Mouse (Mus musculus) forebrain, embryonic 11.5 days (tissue): ENCODE measurements at regions not wholly inside any gene's neighbourhood (a gene's known extent, or its start where the extent isn't known, plus 50 kb on each side); places are given as distances from the start of the nearest gene placed in this dataset.
A peak's percentile ranks its signal among the peaks of the same experiment; 100 is the strongest.
"Not testable (repeated sequence)": the region's sequence is repeated elsewhere in the genome, so short reads cannot be mapped to it uniquely, and the experiment has no call there.

ENCODE experiments used
- ATAC-seq: fragments of 200-750 bp; cut with Nextera tagmentation; replicated peaks from 2 replicates; pipeline ENCODE4 v1.8.0; 2017; ENCODE audit warnings: moderate TSS enrichment; ENCODE audit not compliant: low FRiP score
- DNase-seq: peaks from one replicate; pipeline ENCODE4 v3.0.0-alpha.2; 2017; ENCODE audit warnings: low spot score
- H3K27ac ChIP-seq: fragments of 300-500 bp; sonication (generic); 2 replicates; pipeline ENCODE4 v1.5.1; 2014; ENCODE audit warnings: low read depth, low read length
- H3K27me3 ChIP-seq: fragments of 300-500 bp; sonication (generic); 2 replicates; pipeline ENCODE4 v1.6.1; 2014; ENCODE audit warnings: mild to moderate bottlenecking, low read length, mixed read lengths; ENCODE audit not compliant: control insufficient read depth, insufficient read depth
- H3K36me3 ChIP-seq: fragments of 300-500 bp; sonication (generic); 2 replicates; pipeline ENCODE4 v1.6.1; 2014; ENCODE audit warnings: mild to moderate bottlenecking, low read length, moderate library complexity, mixed read lengths; ENCODE audit not compliant: control insufficient read depth, insufficient read depth
- H3K4me1 ChIP-seq: fragments of 300-500 bp; sonication (generic); replicated peaks from 2 replicates; pipeline ENCODE4 v1.6.1; 2014; ENCODE audit warnings: low read length, mixed read lengths; ENCODE audit not compliant: control insufficient read depth, insufficient read depth
- H3K4me2 ChIP-seq: fragments of 300-500 bp; sonication (generic); 2 replicates; pipeline ENCODE4 v1.6.1; 2014; ENCODE audit warnings: low read depth, mild to moderate bottlenecking, low read length, moderate library complexity, mixed read lengths; ENCODE audit not compliant: severe bottlenecking
- H3K4me3 ChIP-seq: fragments of 300-500 bp; sonication (generic); 2 replicates; pipeline ENCODE4 v1.5.1; 2014; ENCODE audit warnings: low read depth, low read length
- H3K9ac ChIP-seq: fragments of 300-500 bp; sonication (generic); 2 replicates; pipeline ENCODE4 v1.6.1; 2014; ENCODE audit warnings: low read length
- H3K9me3 ChIP-seq: fragments of 300-500 bp; sonication (generic); 2 replicates; pipeline ENCODE4 v1.6.1; 2016; ENCODE audit warnings: low read length, mixed read lengths; ENCODE audit not compliant: control insufficient read depth
- WGBS: fragments of 180-500 bp; shearing (Covaris S2); extraction: QIAGEN DNeasy Blood & Tissue Kit; methylation state at CpG from one replicate; pipeline ENCODE4 v1.1.7; 2014; 5-methylcytosine and 5-hydroxymethylcytosine counted together

GRCm38 (mm10) chr8:100101957-100102356, 685.7 kb upstream of the Cdh8 start:
- DNase-seq (no peak), ATAC-seq (no peak)
- no peak overlapping the region for H3K4me3 ChIP-seq
- no peaks in the 10 kb centered on the region for H3K36me3 ChIP-seq
- H3K4me2 ChIP-seq = no peak overlapping the region
- no peak overlapping the region for H3K9ac ChIP-seq
- H3K4me1 ChIP-seq = no peaks in the 10 kb centered on the region
- 73% methylated on average over 2 of the region's 2 CpGs for WGBS
- H3K27me3 ChIP-seq = no peaks in the 10 kb centered on the region
- H3K9me3 ChIP-seq = no peaks in the 10 kb centered on the region
- no peak overlapping the region for H3K27ac ChIP-seq

GRCm38 (mm10) chr8:100072059-100072729, 655.9 kb upstream of the Cdh8 start:
- no peak overlapping the region for H3K27ac ChIP-seq
- H3K9ac ChIP-seq = no peak overlapping the region
- no peak for ATAC-seq
- no peak overlapping the region for H3K4me3 ChIP-seq
- no peak overlapping the region for H3K4me2 ChIP-seq
- 89% methylated on average over 5 of the region's 5 CpGs for WGBS
- DNase-seq = no peak
- H3K27me3 ChIP-seq = no peaks in the 10 kb centered on the region
- no peaks in the 10 kb centered on the region for H3K36me3 ChIP-seq
- H3K9me3 ChIP-seq = no peaks in the 10 kb centered on the region
- H3K4me1 ChIP-seq = no peaks in the 10 kb centered on the region

GRCm38 (mm10) chr8:100069761-100070160, 653.5 kb upstream of the Cdh8 start:
- H3K36me3 ChIP-seq = no peaks in the 10 kb centered on the region
- no peaks in the 10 kb centered on the region for H3K9me3 ChIP-seq
- no peak for DNase-seq
- WGBS = 81% methylated on average over 1 of the region's 1 CpGs
- H3K4me2 ChIP-seq = no peak overlapping the region
- no peaks in the 10 kb centered on the region for H3K27me3 ChIP-seq
- no peaks in the 10 kb centered on the region for H3K4me1 ChIP-seq
- no peak overlapping the region for H3K9ac ChIP-seq
- H3K27ac ChIP-seq = no peak overlapping the region
- no peak overlapping the region for H3K4me3 ChIP-seq
- no peak for ATAC-seq

GRCm38 (mm10) chr8:100038931-100039330, 622.7 kb upstream of the Cdh8 start:
- 81% methylated on average over 5 of the region's 5 CpGs for WGBS
- no peak overlapping the region for H3K9ac ChIP-seq

GRCm38 (mm10) chr8:100034474-100034873, 618.2 kb upstream of the Cdh8 start:
- Histone ChIP-seq H3K27ac (no peak overlapping the region), H3K9me3 (no peaks in the 10 kb centered on the region), H3K4me3 (no peak overlapping the region), H3K4me1 (no peaks in the 10 kb centered on the region), H3K36me3 (no peaks in the 10 kb centered on the region), H3K4me2 (no peak overlapping the region), H3K27me3 (no peaks in the 10 kb centered on the region), H3K9ac (no peak overlapping the region)
- DNase-seq = no peak
- 79% methylated on average over 4 of the region's 4 CpGs for WGBS
- no peak for ATAC-seq

More at GRCm38 (mm10) chr8:100038931-100039330, 622.7 kb upstream of the Cdh8 start:
- H3K4me3 ChIP-seq = no peak overlapping the region
- no peaks in the 10 kb centered on the region for H3K36me3 ChIP-seq
- H3K9me3 ChIP-seq = no peaks in the 10 kb centered on the region
- H3K27ac ChIP-seq = no peak overlapping the region
- no peaks in the 10 kb centered on the region for H3K27me3 ChIP-seq
- no peak for ATAC-seq
- H3K4me2 ChIP-seq = no peak overlapping the region
- no peak for DNase-seq
- H3K4me1 ChIP-seq = no peaks in the 10 kb centered on the region

- peak; percentile 39; the same call in 1 of the 2 replicates for ATAC-seq
- not testable (repeated sequence) for H3K36me3 ChIP-seq, H3K27ac ChIP-seq, H3K27me3 ChIP-seq, H3K4me3 ChIP-seq, H3K4me1 ChIP-seq, H3K9me3 ChIP-seq, H3K4me2 ChIP-seq, DNase-seq, H3K9ac ChIP-seq
- 96% methylated on average over 18 of the region's 23 CpGs for WGBS
These were observed 614.1 kb upstream of the Cdh8 start for GRCm38 (mm10) chr8:100030358-100030757.

- Histone ChIP-seq H3K4me3 (no peak overlapping the region), H3K9me3 (no peaks in the 10 kb centered on the region), H3K27me3 (no peaks in the 10 kb centered on the region), H3K36me3 (no peaks in the 10 kb centered on the region), H3K27ac (no peak overlapping the region), H3K4me2 (no peak overlapping the region), H3K4me1 (no peaks in the 10 kb centered on the region), H3K9ac (no peak overlapping the region)
- DNase-seq (no peak), ATAC-seq (no peak)
- 87% methylated on average over 1 of the region's 1 CpGs for WGBS
These were observed 599.4 kb upstream of the Cdh8 start for GRCm38 (mm10) chr8:100015638-100016037.

- no peak for DNase-seq
- no peak overlapping the region for H3K9ac ChIP-seq
- no peaks in the 10 kb centered on the region for H3K36me3 ChIP-seq
- H3K4me1 ChIP-seq = no peaks in the 10 kb centered on the region
- WGBS = 87% methylated on average over 1 of the region's 1 CpGs
- H3K27ac ChIP-seq = no peak overlapping the region
- no peaks in the 10 kb centered on the region for H3K9me3 ChIP-seq
- no peaks in the 10 kb centered on the region for H3K27me3 ChIP-seq
- no peak overlapping the region for H3K4me3 ChIP-seq
- ATAC-seq = no peak
- H3K4me2 ChIP-seq = no peak overlapping the region
These were observed 583.3 kb upstream of the Cdh8 start for GRCm38 (mm10) chr8:99999554-99999953.

- WGBS = 78% methylated on average over 5 of the region's 5 CpGs
- H3K36me3 ChIP-seq = no peaks in the 10 kb centered on the region
- no peaks in the 10 kb centered on the region for H3K9me3 ChIP-seq
- H3K27ac ChIP-seq = no peak overlapping the region
- no peaks in the 10 kb centered on the region for H3K27me3 ChIP-seq
- no peak for ATAC-seq
- no peak overlapping the region for H3K4me3 ChIP-seq
- H3K4me1 ChIP-seq = no peaks in the 10 kb centered on the region
- no peak overlapping the region for H3K9ac ChIP-seq
- no peak overlapping the region for H3K4me2 ChIP-seq
- no peak for DNase-seq
These were observed 567.4 kb upstream of the Cdh8 start for GRCm38 (mm10) chr8:99983696-99984095.
